Mouse (Mus musculus) midbrain, embryonic 13.5 days (tissue): ENCODE results near the gene Aldh3b2. TPM values are rescaled to one million over a fixed set of nuclear protein-coding genes. Genes with fewer than 3 reads are reported as not detected.
"Not testable (repeated sequence)": the region's sequence is repeated elsewhere in the genome, so short reads cannot be mapped to it uniquely, and the experiment has no call there.

Experiments
- ATAC-seq: fragments of 200-750 bp; cut with Nextera tagmentation; 2 replicates; pipeline ENCODE4 v1.8.0; 2017; ENCODE audit warnings: mild to moderate bottlenecking, moderate TSS enrichment, moderate library complexity
- H3K27ac ChIP-seq: fragments of 300-500 bp; sonication (generic); 2 replicates; pipeline ENCODE4 v1.5.1; 2015; ENCODE audit warnings: inconsistent platforms, mild to moderate bottlenecking, moderate library complexity
- H3K27me3 ChIP-seq: fragments of 300-500 bp; sonication (generic); 2 replicates; pipeline ENCODE4 v1.6.1; 2015; ENCODE audit warnings: mild to moderate bottlenecking, inconsistent platforms
- H3K36me3 ChIP-seq: fragments of 300-500 bp; sonication (generic); 2 replicates; pipeline ENCODE4 v1.6.1; 2015; ENCODE audit warnings: mild to moderate bottlenecking, inconsistent platforms
- H3K4me1 ChIP-seq: fragments of 300-500 bp; sonication (generic); replicated peaks from 2 replicates; pipeline ENCODE4 v1.6.1; 2015; ENCODE audit warnings: inconsistent platforms
- H3K4me2 ChIP-seq: fragments of 300-500 bp; sonication (generic); replicated peaks from 2 replicates; pipeline ENCODE4 v1.6.1; 2015; ENCODE audit warnings: moderate library complexity, mild to moderate bottlenecking, inconsistent platforms
- H3K4me3 ChIP-seq: fragments of 300-500 bp; sonication (generic); replicated peaks from 2 replicates; pipeline ENCODE4 v1.5.1; 2015; ENCODE audit warnings: mild to moderate bottlenecking, inconsistent platforms
- H3K9ac ChIP-seq: fragments of 300-500 bp; sonication (generic); replicated peaks from 2 replicates; pipeline ENCODE4 v1.6.1; 2015; ENCODE audit warnings: mild to moderate bottlenecking, inconsistent platforms
- H3K9me3 ChIP-seq: fragments of 300-500 bp; sonication (generic); 2 replicates; pipeline ENCODE4 v1.6.1; 2016; ENCODE audit warnings: mild to moderate bottlenecking, inconsistent platforms
- WGBS: fragments of 180-500 bp; shearing (Covaris S2); methylation state at CpG from one replicate; pipeline ENCODE4 v1.1.7; 2015; 5-methylcytosine and 5-hydroxymethylcytosine counted together
- polyA plus RNA-seq: library from polyadenylated mRNA; unstranded; fragments of >200 nt; fragmentation: Nextera tagmentation; extraction: Ambion mirVana; gene quantifications from 2 replicates; pipeline ENCODE4 v1.2.1, GENCODE M21; 2015

Gene Aldh3b2
- polyA plus RNA-seq, 1 experiment from 2014 or later, result 0.09 TPM

GRCm38 (mm10) chr19:3952099-3952498, 20.0 kb upstream of the Aldh3b2 start:
- Histone ChIP-seq H3K4me1 (no peaks in the 10 kb centered on the region), H3K4me2 (no peak overlapping the region), H3K4me3 (no peak overlapping the region), H3K36me3 (no peaks in the 10 kb centered on the region), H3K27me3 (0 out of 2 replicates have a peak, but pooled peaks cover 3% of the 10 kb centered on the region), H3K9ac (no peak overlapping the region), H3K27ac (no peak overlapping the region), H3K9me3 (no peaks in the 10 kb centered on the region)
- 73% methylated on average over 1 of the region's 1 CpGs for WGBS
- no peak for ATAC-seq

GRCm38 (mm10) chr19:3955033-3955432, 17.1 kb upstream of the Aldh3b2 start:
- H3K4me1 ChIP-seq, result no peaks in the 10 kb centered on the region
- no peak overlapping the region for H3K4me2 ChIP-seq
- H3K9me3 ChIP-seq, result no peaks in the 10 kb centered on the region
- H3K4me3 ChIP-seq, result no peak overlapping the region
- H3K27ac ChIP-seq, result no peak overlapping the region
- WGBS, result 73% methylated on average over 3 of the region's 3 CpGs
- ATAC-seq, result no peak
- H3K9ac ChIP-seq, result no peak overlapping the region
- no peaks in the 10 kb centered on the region for H3K36me3 ChIP-seq
- 0 out of 2 replicates have a peak, but pooled peaks cover 3% of the 10 kb centered on the region for H3K27me3 ChIP-seq

- 60% methylated on average over 4 of the region's 4 CpGs for WGBS
Measured at GRCm38 (mm10) chr19:3955804-3956203, 16.3 kb upstream of the Aldh3b2 start.

GRCm38 (mm10) chr19:3957296-3958036, 14.7 kb upstream of the Aldh3b2 start:
- H3K36me3 ChIP-seq, ATAC-seq, H3K9me3 ChIP-seq, H3K27ac ChIP-seq, H3K27me3 ChIP-seq, H3K9ac ChIP-seq, H3K4me1 ChIP-seq, H3K4me2 ChIP-seq, H3K4me3 ChIP-seq: not testable (repeated sequence)
- 83% methylated on average over 5 of the region's 5 CpGs for WGBS

More at GRCm38 (mm10) chr19:3955804-3956203, 16.3 kb upstream of the Aldh3b2 start:
- Histone ChIP-seq H3K27ac (no peak overlapping the region), H3K27me3 (0 out of 2 replicates have a peak, but pooled peaks cover 3% of the 10 kb centered on the region), H3K9me3 (no peaks in the 10 kb centered on the region), H3K4me3 (no peak overlapping the region), H3K4me2 (no peak overlapping the region), H3K36me3 (no peaks in the 10 kb centered on the region), H3K4me1 (no peaks in the 10 kb centered on the region), H3K9ac (no peak overlapping the region)
- no peak for ATAC-seq

GRCm38 (mm10) chr19:3958470-3958869, 13.7 kb upstream of the Aldh3b2 start, which contains the start of gene Aldh3b3:
Gene Aldh3b3, plus strand, starts transcription at chr19:3958645.
- no peak within 1 kb of the TSS for H3K27ac ChIP-seq
- no peaks in the 10 kb centered on the region for H3K36me3 ChIP-seq
- ATAC-seq, result no peak
- H3K4me1 ChIP-seq, result no peaks in the 10 kb centered on the region
- H3K9ac ChIP-seq, result no peak within 1 kb of the TSS
- 0 out of 2 replicates have a peak, but pooled peaks cover 3% of the 10 kb centered on the region for H3K27me3 ChIP-seq
- H3K4me3 ChIP-seq, result no peak within 1 kb of the TSS
- H3K4me2 ChIP-seq, result no peak within 1 kb of the TSS
- no peaks in the 10 kb centered on the region for H3K9me3 ChIP-seq
- 79% methylated on average over 4 of the region's 4 CpGs for WGBS

- H3K36me3 ChIP-seq, result no peaks in the 10 kb centered on the region
- H3K27ac ChIP-seq, result no peak overlapping the region
- H3K9ac ChIP-seq, result no peak overlapping the region
- no peaks in the 10 kb centered on the region for H3K9me3 ChIP-seq
- H3K4me2 ChIP-seq, result no peak overlapping the region
- 0 out of 2 replicates have a peak, but pooled peaks cover 3% of the 10 kb centered on the region for H3K27me3 ChIP-seq
- no peak overlapping the region for H3K4me3 ChIP-seq
- no peaks in the 10 kb centered on the region for H3K4me1 ChIP-seq
- ATAC-seq, result no peak
Measured at GRCm38 (mm10) chr19:3959030-3959429, 13.1 kb upstream of the Aldh3b2 start.

GRCm38 (mm10) chr19:3960211-3960610, 11.9 kb upstream of the Aldh3b2 start:
- 0 out of 2 replicates have a peak, but pooled peaks cover 3% of the 10 kb centered on the region for H3K27me3 ChIP-seq
- no peak overlapping the region for H3K4me2 ChIP-seq
- no peaks in the 10 kb centered on the region for H3K36me3 ChIP-seq
- H3K4me3 ChIP-seq, result no peak overlapping the region
- H3K4me1 ChIP-seq, result no peaks in the 10 kb centered on the region
- ATAC-seq, result no peak
- no peaks in the 10 kb centered on the region for H3K9me3 ChIP-seq
- no peak overlapping the region for H3K9ac ChIP-seq
- 88% methylated on average over 5 of the region's 5 CpGs for WGBS
- no peak overlapping the region for H3K27ac ChIP-seq

- not testable (repeated sequence) for H3K36me3 ChIP-seq, H3K4me1 ChIP-seq, H3K9ac ChIP-seq, H3K27me3 ChIP-seq, H3K4me3 ChIP-seq, ATAC-seq, H3K9me3 ChIP-seq, H3K27ac ChIP-seq, H3K4me2 ChIP-seq
- 85% methylated on average over 6 of the region's 6 CpGs for WGBS
Measured at GRCm38 (mm10) chr19:3961805-3962204, 10.3 kb upstream of the Aldh3b2 start.

- H3K36me3 ChIP-seq, result no peaks in the 10 kb centered on the region
- no peak overlapping the region for H3K4me3 ChIP-seq
- ATAC-seq, result no peak
- no peaks in the 10 kb centered on the region for H3K9me3 ChIP-seq
- no peaks in the 10 kb centered on the region for H3K4me1 ChIP-seq
- H3K27ac ChIP-seq, result no peak overlapping the region
- H3K27me3 ChIP-seq, result no peaks in the 10 kb centered on the region
- WGBS, result 17% methylated on average over 2 of the region's 2 CpGs
- no peak overlapping the region for H3K4me2 ChIP-seq
- H3K9ac ChIP-seq, result no peak overlapping the region
Measured at GRCm38 (mm10) chr19:3962469-3962868, 9.7 kb upstream of the Aldh3b2 start.

GRCm38 (mm10) chr19:3964030-3964429, 8.1 kb upstream of the Aldh3b2 start:
- Histone ChIP-seq H3K4me1 (no peaks in the 10 kb centered on the region), H3K27ac (no peak overlapping the region), H3K4me3 (no peak overlapping the region), H3K9ac (no peak overlapping the region), H3K27me3 (no peaks in the 10 kb centered on the region), H3K36me3 (no peaks in the 10 kb centered on the region), H3K4me2 (no peak overlapping the region), H3K9me3 (no peaks in the 10 kb centered on the region)
- ATAC-seq, result no peak
- 76% methylated on average over 4 of the region's 4 CpGs for WGBS

- H3K27ac ChIP-seq, result no peak overlapping the region
- H3K4me1 ChIP-seq, result no peaks in the 10 kb centered on the region
- ATAC-seq, result no peak
- 72% methylated on average over 11 of the region's 11 CpGs for WGBS
- H3K27me3 ChIP-seq, result no peaks in the 10 kb centered on the region
- no peak overlapping the region for H3K9ac ChIP-seq
- no peak overlapping the region for H3K4me3 ChIP-seq
- H3K36me3 ChIP-seq, result no peaks in the 10 kb centered on the region
- no peak overlapping the region for H3K4me2 ChIP-seq
- H3K9me3 ChIP-seq, result no peaks in the 10 kb centered on the region
Measured at GRCm38 (mm10) chr19:3966330-3967075, 5.6 kb upstream of the Aldh3b2 start.

- H3K4me2 ChIP-seq, result no peak overlapping the region
- no peak overlapping the region for H3K4me3 ChIP-seq
- no peak overlapping the region for H3K27ac ChIP-seq
- no peak for ATAC-seq
- H3K27me3 ChIP-seq, result no peaks in the 10 kb centered on the region
- no peaks in the 10 kb centered on the region for H3K36me3 ChIP-seq
- WGBS, result 63% methylated on average over 3 of the region's 3 CpGs
- H3K9ac ChIP-seq, result no peak overlapping the region
- H3K4me1 ChIP-seq, result no peaks in the 10 kb centered on the region
- H3K9me3 ChIP-seq, result no peaks in the 10 kb centered on the region
Measured at GRCm38 (mm10) chr19:3967258-3967657, 4.9 kb upstream of the Aldh3b2 start.
